Mouse (Mus musculus) T-helper 1 cell (primary cell): ENCODE data around the gene Tas1r2.

Experiments
- in situ Hi-C: fragments of 300-600 bp; cut with MboI, MseI; formaldehyde crosslinking; loops from one replicate; pipeline ENCODE4 v1.15.1; 2025; ENCODE audit warnings: high pct_unique_total_duplicates

Tas1r2 gene

DNA sequence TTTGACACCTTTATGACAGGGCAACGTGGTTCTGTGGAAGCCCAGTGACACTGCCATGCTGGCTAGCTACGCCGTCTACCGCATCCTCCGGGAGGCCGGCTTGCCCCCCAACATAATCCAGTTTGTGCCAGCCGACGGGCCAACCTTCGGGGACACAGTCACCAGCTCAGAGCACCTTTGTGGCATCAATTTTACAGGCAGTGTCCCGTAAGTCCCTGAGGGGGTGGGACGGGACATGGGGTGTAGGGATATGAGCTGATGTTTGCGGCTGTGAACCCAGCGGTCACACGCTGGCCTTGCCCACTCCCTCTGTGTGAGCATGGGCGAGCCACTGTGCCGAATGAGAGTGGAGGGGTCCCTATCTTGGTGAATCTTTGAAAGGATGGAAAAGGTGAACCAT lies 15.0 kb upstream of the Tas1r2 start:
- in situ Hi-C loops: no loop called here

DNA sequence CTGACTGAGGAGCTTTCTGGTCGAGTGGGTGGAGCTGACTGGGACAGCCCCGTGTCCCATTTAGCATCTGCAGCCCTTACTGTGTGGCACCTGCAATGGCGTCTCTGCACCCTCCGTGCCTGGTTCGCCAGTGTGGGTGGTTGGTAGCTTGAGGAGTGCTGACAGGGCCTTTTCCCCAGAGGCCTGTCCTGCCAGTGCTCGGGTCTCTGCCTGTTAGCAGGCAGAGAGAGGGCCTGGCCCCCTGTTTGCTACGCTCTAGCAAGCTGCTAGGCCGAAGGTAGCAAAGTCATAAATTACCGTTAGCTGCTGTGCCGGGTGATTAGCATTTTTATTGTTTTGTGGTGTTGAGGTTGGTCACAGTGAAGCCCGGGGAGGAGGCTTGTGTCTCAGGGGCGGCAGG lies 13.5 kb upstream of the Tas1r2 start:
- in situ Hi-C loops: no loop called here

DNA sequence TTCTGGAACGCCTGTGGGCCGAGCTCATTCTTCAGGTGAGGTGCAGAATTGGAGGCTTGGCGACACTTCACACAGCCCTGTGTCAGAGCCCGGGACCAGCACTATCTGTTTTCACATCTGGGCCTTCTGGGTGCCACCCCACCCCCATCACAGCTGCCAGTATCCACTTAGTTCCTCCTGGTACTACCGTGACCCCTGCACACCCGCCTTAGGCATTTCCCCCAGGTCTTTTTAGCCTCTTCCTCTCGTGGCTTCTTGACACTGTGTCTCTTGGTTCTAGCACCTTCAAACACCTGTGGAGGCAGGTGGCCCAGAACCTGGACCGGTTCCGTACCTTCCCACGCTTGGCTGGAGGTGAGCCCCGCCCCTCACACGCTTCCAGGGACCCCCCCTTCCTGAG lies 13.0 kb upstream of the Tas1r2 start:
- in situ Hi-C loops: no loop called here

DNA sequence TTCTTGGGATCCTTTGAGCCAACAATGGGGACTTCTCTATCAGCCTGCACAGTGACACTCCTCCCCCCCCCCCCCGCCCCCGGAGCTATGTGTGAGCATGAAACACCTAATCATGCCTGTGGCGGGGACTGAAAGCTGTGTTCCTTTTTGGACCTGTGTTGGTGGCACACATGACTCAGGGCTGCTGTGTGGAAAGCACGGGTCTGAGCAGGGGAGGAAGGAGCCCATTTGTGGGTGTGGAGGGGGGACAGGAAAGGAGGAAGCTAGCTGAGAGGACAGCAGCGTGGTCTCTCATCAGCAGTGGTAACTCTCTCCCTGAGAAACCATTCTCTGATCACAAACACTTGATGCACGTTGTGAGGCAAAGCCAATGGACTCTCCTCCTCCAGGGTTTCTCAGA lies 12.6 kb upstream of the Tas1r2 start:
- in situ Hi-C loops: no loop called here

DNA sequence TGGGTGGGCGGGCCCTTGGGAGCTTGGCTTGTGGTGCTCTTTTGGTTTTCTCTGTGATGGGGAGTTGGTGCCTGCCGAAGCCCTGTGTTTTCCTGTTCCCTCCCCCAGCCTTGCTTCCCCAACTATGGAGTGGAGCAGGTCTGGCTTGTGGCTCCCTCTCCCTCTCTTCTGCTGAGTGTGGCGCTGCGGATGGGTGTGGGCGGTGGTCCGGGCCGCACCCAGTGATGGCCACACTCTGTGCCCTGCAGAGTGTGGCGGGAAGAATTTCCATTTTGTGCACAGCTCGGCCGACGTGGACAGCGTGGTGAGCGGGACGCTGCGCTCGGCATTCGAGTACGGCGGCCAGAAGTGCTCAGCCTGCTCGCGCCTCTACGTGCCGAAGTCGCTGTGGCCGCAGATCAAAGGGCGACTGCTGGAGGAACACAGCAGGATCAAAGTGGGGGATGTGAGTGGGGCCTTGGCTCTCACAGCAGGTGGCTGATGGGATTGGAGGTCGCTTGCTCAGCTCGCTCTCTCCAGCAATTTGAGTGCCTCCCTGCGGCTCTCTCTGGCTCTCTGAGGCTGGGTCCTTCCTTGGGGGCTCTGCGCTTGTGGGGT lies 11.4 kb upstream of the Tas1r2 start:
- in situ Hi-C loops: no loop called here

DNA sequence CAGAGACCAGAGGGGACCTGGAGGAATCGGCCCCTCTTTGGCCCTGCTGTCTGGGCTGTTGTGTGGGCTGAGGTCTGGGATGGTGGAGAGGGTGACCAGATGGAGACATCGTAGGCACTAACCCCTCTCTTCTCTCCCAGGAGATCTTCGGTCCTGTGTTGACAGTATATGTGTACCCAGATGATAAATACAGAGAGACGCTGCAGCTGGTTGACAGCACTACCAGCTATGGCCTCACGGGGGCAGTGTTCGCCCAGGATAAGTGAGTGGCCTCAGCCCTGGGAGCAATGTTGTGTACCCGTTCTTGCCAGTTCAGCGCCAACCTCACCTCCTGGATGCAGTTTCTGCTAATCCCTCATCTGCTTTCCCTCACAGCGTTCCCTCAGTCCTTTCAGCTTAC lies 9.4 kb upstream of the Tas1r2 start:
- in situ Hi-C loops: no loop called here

DNA sequence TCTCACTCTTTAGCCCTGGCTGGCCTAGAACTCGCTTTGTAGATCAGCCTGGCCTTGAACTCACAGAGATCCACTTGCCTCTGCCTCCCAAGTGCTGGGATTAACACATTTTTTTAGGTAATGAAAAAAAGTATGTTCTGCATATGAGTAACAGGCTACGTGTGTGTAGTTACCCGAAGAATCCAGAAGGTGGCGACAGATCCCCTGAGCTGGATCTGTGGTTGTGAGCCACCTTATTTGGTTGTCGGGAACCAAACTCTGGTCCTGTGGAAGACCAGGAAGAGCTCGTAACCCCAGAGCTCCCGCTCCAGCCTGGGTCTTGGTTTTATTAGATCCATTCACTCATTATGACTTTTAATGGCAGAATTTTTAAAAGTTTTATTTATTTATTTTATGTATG lies 6.4 kb upstream of the Tas1r2 start:
- in situ Hi-C loops: no loop called here

DNA sequence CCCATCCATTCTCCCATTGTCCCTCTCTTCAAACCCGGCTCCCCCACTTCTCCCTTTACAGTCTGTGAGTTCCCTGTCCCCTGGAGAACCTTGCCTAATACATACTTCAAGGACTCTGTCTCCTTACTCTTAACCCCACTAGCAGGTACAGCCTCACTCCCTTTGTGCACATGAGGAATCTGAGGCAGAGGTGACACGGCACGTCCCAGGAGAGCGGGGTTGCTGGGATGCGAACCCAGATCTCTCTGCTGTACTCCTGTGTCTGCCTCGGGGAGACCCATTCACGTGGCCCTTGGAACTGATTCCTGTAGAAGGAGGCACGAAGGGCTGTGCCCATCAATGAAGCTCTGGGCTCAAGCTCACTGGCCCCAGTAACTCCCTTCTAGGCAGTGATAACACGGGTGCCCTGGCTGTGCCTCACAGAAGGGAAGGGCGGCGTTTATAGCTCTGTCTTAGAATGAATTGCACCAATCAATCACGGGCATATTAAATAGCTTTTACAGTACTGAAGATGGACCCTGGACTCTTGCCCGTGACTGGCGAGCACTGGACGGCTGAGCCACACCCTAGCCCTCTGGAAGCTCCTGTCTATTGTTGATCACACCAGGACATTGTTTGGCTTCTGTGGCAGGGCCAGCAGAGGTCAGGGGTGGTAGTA lies 3.1 kb upstream of the Tas1r2 start:
- in situ Hi-C loops: no loop called here

DNA sequence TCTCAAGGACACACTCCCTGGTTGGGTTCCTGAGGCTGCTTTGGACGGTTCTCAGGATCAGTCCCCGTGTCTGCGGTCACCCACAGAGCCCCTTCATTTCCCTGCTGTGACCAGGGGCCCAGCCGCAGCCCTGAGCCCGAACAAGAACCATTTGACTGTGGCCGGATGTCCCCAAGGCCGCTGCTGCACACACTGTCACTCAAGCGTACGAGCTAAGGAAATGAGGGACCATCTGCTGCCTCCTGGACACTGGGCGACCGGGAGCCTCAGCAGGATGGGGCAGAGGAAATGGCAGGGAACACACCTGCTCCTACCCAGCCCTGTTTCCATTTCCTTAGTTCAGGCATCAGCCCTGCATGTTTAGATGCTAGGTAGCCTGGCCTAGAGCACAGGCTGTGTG lies 2.4 kb upstream of the Tas1r2 start:
- in situ Hi-C loops: no loop called here

DNA sequence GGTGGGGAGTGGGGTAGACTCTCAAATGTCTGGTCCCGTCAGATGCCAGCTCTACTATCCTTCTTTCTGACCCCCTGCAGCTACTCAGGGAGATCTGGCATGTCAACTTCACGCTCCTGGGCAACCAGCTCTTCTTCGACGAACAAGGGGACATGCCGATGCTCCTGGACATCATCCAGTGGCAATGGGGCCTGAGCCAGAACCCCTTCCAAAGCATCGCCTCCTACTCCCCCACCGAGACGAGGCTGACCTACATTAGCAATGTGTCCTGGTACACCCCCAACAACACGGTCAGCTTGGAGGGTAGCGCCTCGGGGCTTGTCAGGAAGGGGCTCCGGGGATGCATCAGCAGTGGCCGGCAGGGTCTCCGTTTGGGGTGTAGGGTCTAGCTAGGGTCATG lies 8.6 kb downstream of the Tas1r2 start:
- in situ Hi-C loops: no loop called here

DNA sequence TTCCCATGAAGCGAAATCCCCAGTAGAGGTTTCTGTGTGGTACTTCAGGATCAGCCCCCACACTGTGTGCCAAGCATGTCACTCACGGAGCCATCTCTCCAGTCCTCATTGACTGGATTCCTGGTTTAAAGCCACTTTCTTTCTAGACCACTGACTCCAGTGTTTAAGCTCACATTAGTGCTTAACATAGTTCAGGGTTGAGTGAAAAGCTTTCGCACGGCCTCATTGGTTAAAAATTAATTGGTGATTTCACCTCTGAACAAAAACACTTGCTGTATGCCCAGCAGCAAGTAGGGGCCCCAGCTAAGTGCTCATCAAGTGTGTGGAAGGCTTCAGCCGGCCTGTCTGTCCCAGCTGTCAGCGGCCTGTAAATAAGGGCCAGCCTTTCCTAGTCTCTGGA lies 14.3 kb downstream of the Tas1r2 start:
- in situ Hi-C loops: no loop called here

DNA sequence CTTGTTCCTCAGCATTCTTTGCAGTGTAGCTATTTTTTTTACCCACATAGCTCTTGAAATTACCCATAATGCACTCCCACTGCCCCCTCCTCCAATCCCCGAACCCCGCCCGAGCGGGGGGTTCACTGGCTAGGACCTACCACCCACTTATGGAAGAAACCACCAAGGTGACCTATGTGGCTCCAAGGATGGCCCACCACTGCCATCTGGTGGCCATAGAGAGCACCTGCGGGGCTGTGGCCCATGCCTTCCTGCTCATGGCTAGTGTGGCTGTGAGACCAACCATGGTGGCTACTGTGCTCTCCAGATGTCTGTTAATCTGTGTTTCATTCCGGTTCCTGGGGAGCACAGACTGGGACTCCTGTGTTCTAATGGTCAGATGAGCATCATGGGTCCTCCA lies 16.5 kb downstream of the Tas1r2 start:
- in situ Hi-C loops: no loop called here

DNA sequence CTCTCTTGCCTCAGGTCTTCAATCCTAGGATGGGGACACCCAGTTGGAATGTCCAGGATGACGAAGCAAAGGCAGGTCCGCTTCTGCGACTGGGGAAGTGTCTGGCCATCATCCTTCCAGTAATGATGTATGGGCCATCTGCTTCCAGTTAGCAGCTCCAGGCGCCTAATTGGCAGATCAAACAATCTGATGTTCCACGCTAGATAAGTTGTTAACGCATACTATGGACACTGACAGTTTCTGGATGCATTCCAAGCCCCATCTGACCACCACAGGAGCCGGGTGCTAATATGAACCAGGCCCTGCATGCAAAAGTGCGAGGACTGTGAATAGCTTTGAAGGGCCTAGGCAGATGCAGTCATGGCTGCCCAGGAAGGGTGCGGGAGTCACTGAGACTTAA lies 22.4 kb downstream of the Tas1r2 start:
- in situ Hi-C loops: no loop called here

DNA sequence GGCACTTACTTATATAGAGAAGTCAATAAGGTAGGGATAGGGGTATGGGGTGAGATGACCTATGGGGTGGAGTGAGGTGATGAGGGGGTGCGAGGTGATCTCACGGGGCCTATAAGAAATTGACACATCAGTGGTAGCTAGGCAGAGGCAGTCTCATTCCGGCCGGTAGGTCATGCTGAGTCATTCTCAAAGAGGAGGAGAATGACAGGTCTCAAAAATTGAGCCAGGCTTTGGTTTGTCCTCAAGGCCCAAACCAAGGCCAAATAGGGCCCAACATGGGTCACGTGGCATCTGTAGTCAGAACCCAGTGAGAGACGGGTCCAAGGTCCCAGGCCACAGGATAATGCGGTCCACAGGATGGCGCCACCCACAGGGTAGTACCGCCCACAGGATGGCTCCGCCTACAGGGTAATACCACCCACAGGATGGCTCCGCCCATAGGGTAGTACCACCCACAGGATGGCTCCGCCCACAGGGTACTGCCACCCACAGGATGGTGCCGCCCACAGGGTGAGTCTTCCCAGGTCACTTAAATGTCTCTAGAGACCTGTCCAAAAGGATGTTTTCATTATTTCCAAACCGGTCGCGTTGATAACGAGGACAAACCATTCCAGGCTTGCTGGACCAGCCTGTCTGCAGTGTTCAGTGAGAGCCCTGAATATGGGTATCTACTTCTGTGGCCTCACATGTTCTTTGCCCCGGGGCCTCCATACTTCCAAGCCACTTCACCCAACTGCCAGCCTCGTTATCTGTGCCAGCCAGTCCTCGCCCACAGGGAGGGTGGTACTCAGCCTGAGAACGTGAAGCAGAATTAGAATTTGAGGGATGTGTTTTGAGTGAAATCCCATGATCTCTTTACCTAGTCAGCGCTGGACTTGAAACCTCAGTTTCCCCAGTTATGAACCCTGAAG lies 30.6 kb downstream of the Tas1r2 start:
- in situ Hi-C loops: no loop called here

DNA sequence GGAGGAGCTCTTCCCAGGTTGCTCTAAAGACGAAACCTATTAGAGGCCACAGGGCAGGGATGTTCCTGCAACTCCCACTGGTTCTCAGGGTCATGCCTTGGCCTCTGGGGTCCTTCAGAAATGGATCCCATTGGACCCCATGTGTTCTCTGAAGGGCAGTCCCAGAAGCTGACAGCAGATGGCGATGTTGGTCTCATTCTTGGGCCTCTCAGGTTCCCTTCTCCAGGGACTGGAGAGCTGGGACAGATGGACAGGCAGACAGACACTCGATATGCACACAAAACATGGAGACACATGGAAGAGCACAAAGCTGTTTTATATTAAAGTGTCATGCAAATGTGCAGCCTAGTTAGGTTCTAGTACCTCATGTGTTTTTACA lies 31.3 kb downstream of the Tas1r2 start:
- in situ Hi-C loops: no loop called here

DNA sequence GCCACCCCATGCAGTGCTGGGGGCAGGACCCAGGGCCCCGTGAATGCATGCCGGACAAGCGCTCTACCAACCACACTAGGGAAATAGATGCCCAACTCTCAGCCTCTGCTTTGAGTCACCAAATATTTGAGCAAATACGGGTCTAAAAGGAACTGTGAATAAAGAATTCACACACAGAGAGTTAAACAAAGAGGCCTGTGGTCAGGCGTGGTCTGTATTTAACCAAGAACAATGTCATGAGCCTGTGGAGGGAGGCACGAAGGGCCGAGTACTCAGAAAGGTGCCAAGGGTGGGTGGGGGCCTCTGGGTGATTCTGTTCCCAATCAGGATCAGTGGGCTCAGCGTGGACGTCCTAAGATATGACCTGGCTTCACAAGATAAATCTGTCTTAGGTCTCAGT lies 34.7 kb downstream of the Tas1r2 start:
- in situ Hi-C loops: no loop called here

DNA sequence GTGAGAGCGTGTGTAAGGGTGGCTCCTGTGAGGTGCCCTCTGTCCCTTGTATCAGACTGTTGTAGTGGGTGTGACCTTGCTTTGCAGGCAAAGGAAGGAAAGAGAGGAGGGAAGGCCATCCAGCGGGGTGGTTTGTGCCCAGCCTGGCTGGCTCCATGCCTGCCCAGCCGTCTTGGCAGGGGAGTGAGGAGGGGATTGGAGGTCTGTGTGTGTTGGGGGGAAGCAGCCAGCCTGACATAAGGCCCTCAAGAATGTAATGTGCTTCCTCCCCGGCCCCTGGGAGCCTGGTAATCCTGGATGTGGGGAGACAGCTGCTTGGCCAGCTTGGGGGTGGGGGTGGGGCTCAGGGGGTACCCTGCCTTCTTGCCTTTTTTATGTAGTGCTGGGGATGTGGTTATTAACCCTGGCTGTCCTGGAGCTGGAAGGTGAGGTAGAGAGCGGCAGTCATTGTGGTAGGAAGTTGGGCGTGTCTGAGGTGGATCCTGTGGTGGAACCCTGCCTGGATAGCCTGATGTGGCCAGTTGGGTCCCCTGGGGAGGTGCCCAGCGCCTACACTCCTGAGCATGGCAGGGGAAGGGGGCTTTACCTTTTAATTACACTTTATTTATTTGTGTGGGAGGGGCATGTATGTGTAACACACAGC lies 36.4 kb downstream of the Tas1r2 start:
- in situ Hi-C loops: loop anchor here (10.0 kb wide), 1 partner anchor 165 kb away; no protein-coding TSS in a partner anchor

DNA sequence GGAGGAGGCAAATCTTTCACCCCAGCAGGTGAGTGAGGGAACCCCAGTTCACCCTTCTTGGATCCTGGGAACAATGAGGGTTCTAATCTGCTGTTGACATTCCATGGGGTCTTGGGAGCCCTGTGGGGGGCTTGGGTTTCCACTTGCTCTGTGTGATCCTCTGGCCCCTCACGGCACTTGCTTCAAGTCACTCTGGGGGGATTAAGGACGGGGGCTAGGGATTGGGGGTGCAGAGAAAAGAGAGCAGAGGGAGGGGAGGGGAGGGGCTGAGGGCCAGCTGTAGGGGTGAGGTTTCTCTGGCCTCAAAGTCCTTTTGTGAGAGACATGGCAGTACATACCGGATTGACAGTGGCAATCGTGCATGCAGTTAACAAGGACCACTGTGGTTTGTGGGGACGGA lies 40.0 kb downstream of the Tas1r2 start:
- in situ Hi-C loops: loop anchor here (10.0 kb wide), 1 partner anchor 161 kb away; no protein-coding TSS in a partner anchor

DNA sequence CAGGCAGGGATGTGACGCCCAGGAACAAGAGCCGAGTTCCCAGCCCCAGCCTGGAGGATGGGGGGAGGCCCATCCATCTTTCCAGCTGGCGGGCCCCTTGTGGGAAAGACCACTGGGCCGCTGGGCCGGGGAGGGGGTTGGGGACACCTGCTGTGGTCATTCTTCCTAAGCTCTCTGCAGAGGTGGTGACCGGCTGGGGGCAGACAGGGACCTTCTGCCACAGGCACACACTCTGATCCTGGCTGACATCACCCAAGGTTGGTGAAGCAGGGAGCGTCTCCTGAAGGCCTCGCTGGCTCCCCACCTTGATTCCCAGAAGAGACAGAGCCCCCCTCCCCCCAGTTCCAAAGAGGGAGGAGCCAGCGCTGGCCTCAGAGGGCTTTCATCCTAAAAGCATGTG lies 44.4 kb downstream of the Tas1r2 start:
- in situ Hi-C loops: loop anchor here (10.0 kb wide), 1 partner anchor 157 kb away; no protein-coding TSS in a partner anchor

DNA sequence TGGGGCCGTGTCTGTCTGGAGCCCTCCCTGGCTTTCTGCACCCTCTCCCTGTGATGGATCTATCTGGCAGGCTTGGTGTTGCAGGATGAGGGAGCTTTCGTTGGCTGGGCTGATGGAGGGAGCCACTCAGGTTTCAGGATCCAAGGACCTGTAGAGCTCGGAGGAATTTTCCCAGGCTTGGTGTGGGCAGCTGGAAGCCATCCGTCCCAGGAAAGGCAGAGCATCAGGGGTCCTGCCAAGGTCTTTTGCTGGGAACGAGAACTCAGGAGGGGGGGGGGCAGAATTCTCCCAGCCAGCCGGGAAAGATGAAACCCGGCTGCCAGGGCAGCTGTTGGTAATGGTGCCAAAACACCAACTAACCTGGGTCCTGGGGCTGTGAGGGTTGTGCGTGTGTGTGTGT lies 45.3 kb downstream of the Tas1r2 start:
- in situ Hi-C loops: loop anchor here (10.0 kb wide), 1 partner anchor 156 kb away; no protein-coding TSS in a partner anchor

DNA sequence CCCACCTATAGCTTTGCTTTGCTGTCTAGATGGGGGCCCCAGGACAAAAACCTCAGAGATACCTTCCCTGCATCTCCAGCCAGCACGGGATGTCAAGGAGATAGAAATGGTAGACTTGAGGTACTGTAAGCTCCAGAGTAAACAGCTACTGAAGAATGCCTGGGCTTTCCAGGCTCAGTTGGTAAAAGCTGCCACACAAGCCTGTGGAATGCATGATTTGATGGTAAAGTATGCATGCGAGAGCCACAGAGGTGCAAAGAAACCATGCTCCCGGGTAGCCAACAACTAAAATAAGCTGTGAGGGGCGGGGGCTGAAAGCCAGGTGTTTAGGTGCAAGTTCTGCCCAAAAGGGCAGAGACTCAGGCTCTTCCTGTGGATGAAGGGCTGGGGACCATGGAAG lies 49.6 kb downstream of the Tas1r2 start:
- in situ Hi-C loops: no loop called here

DNA sequence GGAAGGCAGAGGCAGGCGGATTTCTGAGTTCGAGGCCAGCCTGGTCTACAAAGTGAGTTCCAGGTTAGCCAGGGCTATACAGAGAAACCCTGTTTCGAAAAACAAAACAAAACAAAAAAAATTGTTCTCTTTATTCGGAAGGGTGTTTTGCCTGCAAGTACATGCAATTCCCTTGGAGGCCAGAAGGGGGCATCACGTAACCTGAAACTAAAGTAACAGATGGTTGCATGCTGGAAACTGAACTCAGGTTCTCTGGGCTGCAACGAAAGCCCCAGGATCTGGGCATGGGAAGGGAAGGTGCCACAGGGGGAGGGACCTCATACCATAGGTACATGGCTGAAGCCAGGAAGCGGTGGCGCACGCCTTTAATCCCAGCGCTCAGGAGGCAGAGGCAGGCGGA lies 50.1 kb downstream of the Tas1r2 start:
- in situ Hi-C loops: no loop called here
